Mouse (Mus musculus) kidney, postnatal 0 days (tissue): ENCODE results near the gene Vav1. TPM values are rescaled to one million over a fixed set of nuclear protein-coding genes. Genes with fewer than 3 reads are reported as not detected.
A peak's percentile ranks its signal among the peaks of the same experiment; 100 is the strongest.

Experiments
- ATAC-seq: fragments of 200-750 bp; cut with Nextera tagmentation; replicated peaks from 2 replicates; pipeline ENCODE4 v1.8.0; 2017; ENCODE audit warnings: low read depth, moderate number of reproducible peaks, moderate TSS enrichment, moderate library complexity; ENCODE audit not compliant: low FRiP score
- DNase-seq: peaks from one replicate; pipeline ENCODE4 v3.0.0-alpha.2; 2016; ENCODE audit warnings: low spot score
- H3K27ac ChIP-seq: fragments of 300-500 bp; sonication (generic); 2 replicates; pipeline ENCODE4 v1.5.1; 2014; ENCODE audit warnings: mild to moderate bottlenecking
- H3K27me3 ChIP-seq: fragments of 300-500 bp; sonication (generic); 2 replicates; pipeline ENCODE4 v1.6.1; 2014; ENCODE audit warnings: low read length, mixed read lengths; ENCODE audit not compliant: insufficient read depth
- H3K36me3 ChIP-seq: fragments of 300-500 bp; sonication (generic); 2 replicates; pipeline ENCODE4 v1.6.1; 2014; ENCODE audit warnings: low read length, mixed read lengths; ENCODE audit not compliant: insufficient read depth
- H3K4me1 ChIP-seq: fragments of 300-500 bp; sonication (generic); replicated peaks from 2 replicates; pipeline ENCODE4 v1.6.1; 2014; ENCODE audit warnings: antibody characterized with exemption, low read length, mixed read lengths; ENCODE audit not compliant: insufficient read depth
- H3K4me2 ChIP-seq: fragments of 300-500 bp; sonication (generic); 2 replicates; pipeline ENCODE4 v1.6.1; 2014; ENCODE audit warnings: mild to moderate bottlenecking, low read length, moderate library complexity, mixed read lengths
- H3K4me3 ChIP-seq: fragments of 300-500 bp; sonication (generic); replicated peaks from 2 replicates; pipeline ENCODE4 v1.5.1; 2014; ENCODE audit warnings: low read depth, low read length
- H3K9ac ChIP-seq: fragments of 300-500 bp; sonication (generic); 2 replicates; pipeline ENCODE4 v1.6.1; 2014; ENCODE audit warnings: low read depth, low read length
- H3K9me3 ChIP-seq: fragments of 300-500 bp; sonication (generic); replicated peaks from 2 replicates; pipeline ENCODE4 v1.6.1; 2016; ENCODE audit warnings: low read length, inconsistent platforms, mixed read lengths
- CTCF ChIP-seq: IDR thresholded peaks from 2 replicates; pipeline ENCODE4 v1.5.1; 2016; ENCODE audit warnings: antibody characterized with exemption, low read depth, mild to moderate bottlenecking, moderate library complexity
- WGBS: fragments of 180-500 bp; shearing (Covaris S2); extraction: QIAGEN DNeasy Blood & Tissue Kit; methylation state at CpG from one replicate; pipeline ENCODE4 v1.1.7; 2014; 5-methylcytosine and 5-hydroxymethylcytosine counted together
- polyA plus RNA-seq: library from polyadenylated mRNA; unstranded; fragments of >200 nt; fragmentation: Nextera tagmentation; extraction: Ambion mirVana; gene quantifications from 2 replicates; pipeline ENCODE4 v1.2.1, GENCODE M21; 2015

The Vav1 gene
- polyA plus RNA-seq, 1 experiment from 2014 or later: 1.1 TPM

- no peak for TF ChIP-seq CTCF
- Histone ChIP-seq H3K9me3 (no peaks in the 10 kb centered on the region), H3K36me3 (peaks cover 18% of the 10 kb centered on the region; the same call in 1 of the 2 replicates), H3K9ac (peak overlapping the region; percentile 71), H3K27ac (peak overlapping the region; percentile 83), H3K4me2 (peak overlapping the region; percentile 96), H3K4me1 (peaks cover 12% of the 10 kb centered on the region), H3K27me3 (no peaks in the 10 kb centered on the region), H3K4me3 (peak overlapping the region; percentile 79)
- ATAC-seq (no peak), DNase-seq (peak; percentile 40)
- WGBS: 1% methylated on average over 33 of the region's 33 CpGs
Measured at GRCm38 (mm10) chr17:57250461-57251160, 28.3 kb upstream of the Vav1 start.

DNA sequence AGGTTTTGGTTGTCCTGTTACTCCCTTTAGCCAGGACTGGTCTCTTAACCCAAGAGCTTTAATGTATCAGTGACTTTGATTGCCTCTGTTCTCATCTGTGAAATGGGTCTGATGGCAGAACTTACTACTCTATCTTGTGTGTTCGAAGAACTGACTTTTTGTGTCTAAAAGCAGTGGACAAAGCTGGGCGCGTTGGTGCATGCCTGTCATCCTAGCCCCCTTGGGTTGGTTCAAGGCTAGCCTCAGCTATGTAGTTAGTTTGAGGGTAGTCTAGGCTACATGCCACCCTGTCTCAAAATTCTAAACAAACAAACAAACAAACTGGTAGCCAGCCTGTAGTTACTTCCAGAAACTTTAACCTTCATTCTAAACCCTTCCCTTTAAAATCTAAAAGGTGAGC lies 27.5 kb upstream of the Vav1 start:
- Histone ChIP-seq H3K27ac (no peak overlapping the region), H3K36me3 (peaks cover 20% of the 10 kb centered on the region; the same call in 1 of the 2 replicates), H3K4me3 (no peak overlapping the region), H3K9me3 (no peaks in the 10 kb centered on the region), H3K4me2 (peak overlapping the region; percentile 96; the same call in 1 of the 2 replicates), H3K9ac (no peak overlapping the region), H3K4me1 (peaks cover 11% of the 10 kb centered on the region), H3K27me3 (no peaks in the 10 kb centered on the region)
- WGBS: 94% methylated on average over 3 of the region's 3 CpGs
- DNase-seq (no peak), ATAC-seq (no peak)
- TF ChIP-seq CTCF: no peak

GRCm38 (mm10) chr17:57253306-57253705 lies 25.6 kb upstream of the Vav1 start:
- H3K36me3 ChIP-seq: peaks cover 32% of the 10 kb centered on the region
- WGBS: 66% methylated on average over 6 of the region's 6 CpGs

DNA sequence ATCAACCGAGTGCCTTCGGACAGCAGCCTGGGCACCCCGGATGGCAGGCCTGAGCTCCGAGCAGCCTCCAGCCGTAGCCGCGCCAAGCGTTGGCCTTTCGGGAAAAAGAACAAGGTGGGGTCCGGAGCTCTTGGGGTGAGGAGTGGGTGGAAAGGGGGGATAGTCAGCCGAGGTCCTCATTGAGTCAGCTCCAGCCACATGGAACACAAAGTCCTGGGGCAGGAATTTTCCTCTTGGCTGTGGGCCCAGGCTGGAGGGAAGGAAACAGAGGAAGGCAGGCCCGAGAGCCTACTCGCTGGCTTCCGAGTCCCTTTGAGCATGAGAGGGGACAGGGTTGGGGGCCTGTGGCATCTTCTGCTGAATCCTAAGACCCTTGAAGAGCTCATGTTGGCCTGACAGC lies 23.5 kb upstream of the Vav1 start:
- DNase-seq (no peak), ATAC-seq (no peak)
- 76% methylated on average over 14 of the region's 14 CpGs for WGBS
- H3K9me3 ChIP-seq: no peaks in the 10 kb centered on the region
- no peak overlapping the region for H3K9ac ChIP-seq
- H3K27ac ChIP-seq: no peak overlapping the region
- peaks cover 43% of the 10 kb centered on the region for H3K36me3 ChIP-seq
- peaks cover 5% of the 10 kb centered on the region; the same call in 1 of the 2 replicates for H3K4me1 ChIP-seq
- H3K4me3 ChIP-seq: no peak overlapping the region
- no peak for TF ChIP-seq CTCF
- H3K4me2 ChIP-seq: no peak overlapping the region
- H3K27me3 ChIP-seq: no peaks in the 10 kb centered on the region

More at GRCm38 (mm10) chr17:57253306-57253705, 25.6 kb upstream of the Vav1 start:
- H3K4me3 ChIP-seq: no peak overlapping the region
- H3K27me3 ChIP-seq: no peaks in the 10 kb centered on the region
- DNase-seq (no peak), ATAC-seq (no peak)
- H3K4me1 ChIP-seq: peaks cover 8% of the 10 kb centered on the region; the same call in 1 of the 2 replicates
- no peak for TF ChIP-seq CTCF
- H3K27ac ChIP-seq: no peak overlapping the region
- no peaks in the 10 kb centered on the region for H3K9me3 ChIP-seq
- no peak overlapping the region for H3K9ac ChIP-seq
- H3K4me2 ChIP-seq: no peak overlapping the region

DNA sequence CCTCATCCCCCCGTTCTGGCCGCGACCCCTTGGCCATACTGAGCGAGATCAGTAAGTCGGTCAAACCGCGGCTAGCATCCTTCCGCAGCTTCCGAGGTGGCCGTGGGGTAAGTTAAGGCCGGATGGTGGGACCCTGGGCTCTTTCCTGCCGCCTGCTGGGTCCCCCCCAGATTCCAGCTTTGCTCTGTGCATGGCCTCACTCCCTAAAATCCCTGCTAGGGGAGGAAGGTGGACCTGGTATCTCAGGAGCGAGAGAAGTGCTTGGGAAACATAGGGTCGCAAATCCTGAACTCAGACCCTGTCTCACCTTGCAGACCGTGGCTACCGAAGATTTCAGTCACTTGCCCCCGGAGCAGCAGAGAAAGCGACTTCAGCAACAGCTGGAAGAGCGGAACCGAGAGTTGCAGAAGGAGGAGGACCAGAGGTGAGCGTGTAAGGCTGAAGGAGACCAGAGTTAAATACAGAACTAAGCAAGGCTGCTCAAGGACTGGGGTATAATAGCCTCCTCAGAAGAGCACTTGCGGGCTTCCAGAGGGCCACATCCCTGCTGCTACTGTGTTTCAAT lies 21.9 kb upstream of the Vav1 start:
- Histone ChIP-seq H3K27me3 (no peaks in the 10 kb centered on the region), H3K4me2 (no peak overlapping the region), H3K4me1 (no peaks in the 10 kb centered on the region), H3K4me3 (no peak overlapping the region), H3K27ac (no peak overlapping the region), H3K9me3 (no peaks in the 10 kb centered on the region), H3K36me3 (peaks cover 51% of the 10 kb centered on the region), H3K9ac (no peak overlapping the region)
- DNase-seq (no peak), ATAC-seq (no peak)
- WGBS: 96% methylated on average over 22 of the region's 22 CpGs
- no peak for TF ChIP-seq CTCF

DNA sequence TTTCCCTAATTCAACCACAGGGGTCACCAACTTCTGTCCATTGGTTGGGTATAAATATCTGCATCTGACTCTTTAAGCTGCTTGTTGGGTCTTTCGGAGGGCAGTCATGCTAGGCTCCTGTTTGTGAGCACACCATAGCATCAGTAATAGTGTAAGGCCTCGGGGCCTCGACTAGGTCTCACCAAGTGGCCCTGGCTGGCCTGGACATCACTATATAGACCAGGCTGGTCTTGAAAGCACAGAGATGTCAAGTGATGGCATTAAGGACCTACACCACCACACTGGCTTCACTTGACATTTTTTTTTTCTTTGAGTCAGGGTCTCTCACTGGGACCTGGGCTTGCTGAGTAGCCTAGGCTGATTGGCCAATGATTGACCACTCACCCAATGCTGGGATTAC lies 20.7 kb upstream of the Vav1 start:
- Histone ChIP-seq H3K9me3 (no peaks in the 10 kb centered on the region), H3K9ac (no peak overlapping the region), H3K27me3 (no peaks in the 10 kb centered on the region), H3K27ac (no peak overlapping the region), H3K4me1 (no peaks in the 10 kb centered on the region), H3K4me2 (no peak overlapping the region), H3K4me3 (no peak overlapping the region), H3K36me3 (peaks cover 59% of the 10 kb centered on the region)
- 93% methylated on average over 3 of the region's 3 CpGs for WGBS
- ATAC-seq (no peak), DNase-seq (no peak)
- no peak for TF ChIP-seq CTCF
